Mouse (Mus musculus) midbrain, embryonic 12.5 days (tissue): ENCODE measurements around the gene Etnppl. TPM values are rescaled to one million over a fixed set of nuclear protein-coding genes. Genes with fewer than 3 reads are reported as not detected.

Experiments used
- ATAC-seq: fragments of 200-750 bp; cut with Nextera tagmentation; 2 replicates; pipeline ENCODE4 v1.8.0; 2017; ENCODE audit warnings: low read depth, moderate TSS enrichment, moderate library complexity; ENCODE audit not compliant: low FRiP score
- H3K27ac ChIP-seq: fragments of 300-500 bp; sonication (generic); replicated peaks from 2 replicates; pipeline ENCODE4 v1.5.1; 2016; ENCODE audit warnings: mild to moderate bottlenecking
- H3K27me3 ChIP-seq: fragments of 300-500 bp; sonication (generic); 2 replicates; pipeline ENCODE4 v1.6.1; 2016; ENCODE audit warnings: mild to moderate bottlenecking
- H3K36me3 ChIP-seq: fragments of 300-500 bp; sonication (generic); 2 replicates; pipeline ENCODE4 v1.6.1; 2016
- H3K4me1 ChIP-seq: fragments of 300-500 bp; sonication (generic); 2 replicates; pipeline ENCODE4 v1.6.1; 2016
- H3K4me2 ChIP-seq: fragments of 300-500 bp; sonication (generic); replicated peaks from 2 replicates; pipeline ENCODE4 v1.6.1; 2016; ENCODE audit warnings: mild to moderate bottlenecking, moderate library complexity
- H3K4me3 ChIP-seq: fragments of 300-500 bp; sonication (generic); 2 replicates; pipeline ENCODE4 v1.5.1; 2016; ENCODE audit warnings: mild to moderate bottlenecking
- H3K9ac ChIP-seq: fragments of 300-500 bp; sonication (generic); replicated peaks from 2 replicates; pipeline ENCODE4 v1.6.1; 2016; ENCODE audit warnings: mild to moderate bottlenecking, moderate library complexity
- H3K9me3 ChIP-seq: fragments of 300-500 bp; sonication (generic); 2 replicates; pipeline ENCODE4 v1.6.1; 2016; ENCODE audit warnings: mild to moderate bottlenecking
- WGBS: fragments of 180-500 bp; shearing (Covaris S2); methylation state at CpG from one replicate; pipeline ENCODE4 v1.1.7; 2016; 5-methylcytosine and 5-hydroxymethylcytosine counted together
- polyA plus RNA-seq: library from polyadenylated mRNA; unstranded; fragments of >200 nt; fragmentation: Nextera tagmentation; extraction: Ambion mirVana; gene quantifications from 2 replicates; pipeline ENCODE4 v1.2.1, GENCODE M21; 2016

The Etnppl gene
- polyA plus RNA-seq, 1 experiment from 2014 or later = 0.05 TPM

GRCm38 (mm10) chr3:130614444-130614843, 2.8 kb upstream of the Etnppl start:
- Histone ChIP-seq H3K9ac (no peak overlapping the region), H3K4me3 (no peak overlapping the region), H3K36me3 (no peaks in the 10 kb centered on the region), H3K4me1 (peaks cover 5% of the 10 kb centered on the region; the same call in 1 of the 2 replicates), H3K27ac (no peak overlapping the region), H3K4me2 (no peak overlapping the region), H3K9me3 (no peaks in the 10 kb centered on the region), H3K27me3 (0 out of 2 replicates have a peak, but pooled peaks cover 3% of the 10 kb centered on the region)
- WGBS = 91% methylated on average over 9 of the region's 9 CpGs
- ATAC-seq = no peak

- H3K27ac ChIP-seq = no peak overlapping the region
- H3K4me3 ChIP-seq = no peak overlapping the region
- H3K9ac ChIP-seq = no peak overlapping the region
- H3K36me3 ChIP-seq = no peaks in the 10 kb centered on the region
- no peak overlapping the region for H3K4me2 ChIP-seq
- ATAC-seq = no peak
- H3K9me3 ChIP-seq = no peaks in the 10 kb centered on the region
- 64% methylated on average over 8 of the region's 8 CpGs for WGBS
- peaks cover 5% of the 10 kb centered on the region; the same call in 1 of the 2 replicates for H3K4me1 ChIP-seq
- H3K27me3 ChIP-seq = 0 out of 2 replicates have a peak, but pooled peaks cover 3% of the 10 kb centered on the region
These were observed 1.6 kb upstream of the Etnppl start for GRCm38 (mm10) chr3:130615625-130616024.

GRCm38 (mm10) chr3:130620517-130621146, 3.4 kb downstream of the Etnppl start:
- no peak for ATAC-seq
- no peak overlapping the region for H3K4me3 ChIP-seq
- WGBS = 82% methylated on average over 12 of the region's 12 CpGs

DNA sequence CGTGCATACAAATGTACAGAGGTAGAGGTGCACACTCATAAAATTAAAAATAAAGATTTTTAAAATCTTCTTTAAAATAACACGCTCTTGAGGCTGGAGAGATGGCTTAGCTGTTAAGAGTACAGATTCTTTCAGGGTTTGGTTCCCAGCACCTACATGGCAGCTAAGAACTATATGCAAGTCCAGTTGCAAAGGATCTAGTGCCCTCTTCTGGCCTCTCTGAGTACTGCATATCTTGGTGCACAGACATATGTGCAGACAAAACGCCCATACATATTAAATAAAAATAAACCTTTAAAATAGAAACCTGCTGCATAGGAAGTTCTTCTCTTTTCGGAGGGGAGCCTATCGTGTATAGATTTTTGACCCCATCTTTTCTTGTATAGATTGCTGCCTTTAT, 11.1 kb downstream of the Etnppl start:
- 92% methylated on average over 5 of the region's 5 CpGs for WGBS

More at GRCm38 (mm10) chr3:130620517-130621146, 3.4 kb downstream of the Etnppl start:
- Histone ChIP-seq H3K27me3 (0 out of 2 replicates have a peak, but pooled peaks cover 3% of the 10 kb centered on the region), H3K4me1 (peaks cover 8% of the 10 kb centered on the region; the same call in 1 of the 2 replicates), H3K27ac (no peak overlapping the region), H3K9ac (no peak overlapping the region), H3K36me3 (no peaks in the 10 kb centered on the region), H3K9me3 (no peaks in the 10 kb centered on the region), H3K4me2 (no peak overlapping the region)

DNA sequence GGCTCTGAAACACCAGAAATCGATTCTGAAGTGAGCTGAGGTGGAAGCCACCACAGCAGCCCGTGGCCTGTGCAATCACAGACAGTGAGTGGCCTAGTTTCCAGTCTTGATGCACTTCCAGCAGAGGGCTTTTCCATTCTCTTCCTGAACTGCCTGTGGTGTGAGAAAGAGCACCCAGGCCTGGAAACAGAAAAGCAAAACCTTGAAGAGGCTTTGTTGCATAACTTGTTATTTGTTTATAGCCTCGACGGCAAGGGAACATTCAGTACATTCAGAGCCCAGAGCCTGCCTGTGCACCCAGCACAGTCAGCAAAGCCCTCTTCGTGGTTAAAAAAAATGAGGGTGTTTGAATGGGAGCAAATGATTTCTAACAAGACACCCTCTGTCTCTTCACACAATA, 16.6 kb downstream of the Etnppl start:
- WGBS = 82% methylated on average over 5 of the region's 5 CpGs
- Histone ChIP-seq H3K27ac (no peak overlapping the region), H3K9ac (no peak overlapping the region), H3K9me3 (no peaks in the 10 kb centered on the region), H3K4me3 (no peak overlapping the region), H3K27me3 (no peaks in the 10 kb centered on the region), H3K36me3 (no peaks in the 10 kb centered on the region), H3K4me2 (no peak overlapping the region), H3K4me1 (no peaks in the 10 kb centered on the region)
- no peak for ATAC-seq

More for the DNA sequence above, 11.1 kb downstream of the Etnppl start:
- no peak for ATAC-seq
- Histone ChIP-seq H3K27ac (no peak overlapping the region), H3K4me2 (no peak overlapping the region), H3K4me1 (no peaks in the 10 kb centered on the region), H3K4me3 (no peak overlapping the region), H3K9me3 (no peaks in the 10 kb centered on the region), H3K9ac (no peak overlapping the region), H3K36me3 (no peaks in the 10 kb centered on the region), H3K27me3 (no peaks in the 10 kb centered on the region)

GRCm38 (mm10) chr3:130646110-130646810, 29.0 kb downstream of the Etnppl start:
- no peak overlapping the region for H3K4me2 ChIP-seq
- no peak overlapping the region for H3K4me3 ChIP-seq
- H3K27me3 ChIP-seq = no peaks in the 10 kb centered on the region
- 76% methylated on average over 11 of the region's 11 CpGs for WGBS
- no peaks in the 10 kb centered on the region for H3K36me3 ChIP-seq
- no peaks in the 10 kb centered on the region for H3K4me1 ChIP-seq
- H3K27ac ChIP-seq = no peak overlapping the region
- no peaks in the 10 kb centered on the region for H3K9me3 ChIP-seq
- no peak for ATAC-seq
- H3K9ac ChIP-seq = no peak overlapping the region

- no peak overlapping the region for H3K27ac ChIP-seq
- no peaks in the 10 kb centered on the region for H3K27me3 ChIP-seq
- no peaks in the 10 kb centered on the region for H3K36me3 ChIP-seq
- H3K4me2 ChIP-seq = no peak overlapping the region
- H3K9me3 ChIP-seq = no peaks in the 10 kb centered on the region
- 64% methylated on average over 6 of the region's 6 CpGs for WGBS
- no peak for ATAC-seq
- no peak overlapping the region for H3K9ac ChIP-seq
- H3K4me3 ChIP-seq = no peak overlapping the region
- H3K4me1 ChIP-seq = no peaks in the 10 kb centered on the region
These were observed 32.3 kb downstream of the Etnppl start for GRCm38 (mm10) chr3:130649569-130649968.

DNA sequence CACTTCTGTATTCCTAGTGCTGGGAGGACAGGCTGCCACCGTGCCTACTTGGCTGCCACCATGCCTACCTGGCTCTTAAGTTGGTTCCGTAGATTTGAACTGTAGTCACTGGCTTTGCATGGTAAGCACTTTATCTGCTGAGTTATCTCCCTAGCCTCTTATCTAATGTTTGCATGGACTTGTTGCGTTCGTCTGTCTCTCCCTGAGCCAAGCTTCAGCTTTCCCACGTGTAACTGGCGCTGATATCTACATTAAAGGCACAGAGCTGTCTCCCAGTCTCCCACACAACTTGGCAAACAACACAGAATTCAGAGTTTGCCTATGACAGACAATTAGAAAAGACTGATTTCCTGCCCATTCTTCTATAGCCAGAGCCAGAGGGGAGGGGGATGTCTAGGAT, 43.4 kb downstream of the Etnppl start:
- 90% methylated on average over 6 of the region's 6 CpGs for WGBS

GRCm38 (mm10) chr3:130662496-130662895, 45.2 kb downstream of the Etnppl start:
- Histone ChIP-seq H3K27me3 (no peaks in the 10 kb centered on the region), H3K4me2 (no peak overlapping the region), H3K36me3 (no peaks in the 10 kb centered on the region), H3K4me1 (no peaks in the 10 kb centered on the region), H3K9me3 (no peaks in the 10 kb centered on the region), H3K9ac (no peak overlapping the region), H3K4me3 (no peak overlapping the region), H3K27ac (no peak overlapping the region)
- 87% methylated on average over 3 of the region's 3 CpGs for WGBS
- no peak for ATAC-seq

More for the DNA sequence above, 43.4 kb downstream of the Etnppl start:
- ATAC-seq = no peak
- H3K36me3 ChIP-seq = no peaks in the 10 kb centered on the region
- no peak overlapping the region for H3K9ac ChIP-seq
- H3K27ac ChIP-seq = no peak overlapping the region
- H3K9me3 ChIP-seq = no peaks in the 10 kb centered on the region
- H3K4me1 ChIP-seq = no peaks in the 10 kb centered on the region
- no peaks in the 10 kb centered on the region for H3K27me3 ChIP-seq
- no peak overlapping the region for H3K4me2 ChIP-seq
- H3K4me3 ChIP-seq = no peak overlapping the region

DNA sequence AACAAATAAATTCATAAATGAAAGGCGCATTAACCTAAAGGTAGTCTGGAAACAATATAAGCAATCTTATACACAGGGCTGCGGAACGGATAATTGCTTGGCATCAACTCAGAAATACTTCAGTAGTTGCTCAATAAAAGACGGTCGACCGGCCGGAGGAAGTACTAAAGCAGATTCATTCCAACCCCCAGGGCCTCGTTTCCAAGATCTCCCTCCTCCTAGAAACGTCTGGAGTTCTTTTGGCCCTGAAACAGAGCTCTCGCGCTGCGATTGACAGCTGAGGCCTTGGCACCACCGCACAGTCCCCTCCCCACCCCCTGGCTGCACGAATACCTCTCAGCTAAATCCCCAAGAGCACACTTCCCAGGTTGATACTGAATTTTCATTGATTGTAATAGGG, 54.0 kb downstream of the Etnppl start:
- Histone ChIP-seq H3K9me3 (no peaks in the 10 kb centered on the region), H3K9ac (no peak overlapping the region), H3K4me2 (no peak overlapping the region), H3K27ac (no peak overlapping the region), H3K4me1 (no peaks in the 10 kb centered on the region), H3K27me3 (no peaks in the 10 kb centered on the region), H3K4me3 (no peak overlapping the region), H3K36me3 (no peaks in the 10 kb centered on the region)
- no peak for ATAC-seq
- WGBS = 67% methylated on average over 14 of the region's 14 CpGs

- H3K4me1 ChIP-seq = no peaks in the 10 kb centered on the region
- WGBS = 93% methylated on average over 19 of the region's 19 CpGs
- ATAC-seq = no peak
These were observed 60.6 kb downstream of the Etnppl start for GRCm38 (mm10) chr3:130677671-130678460.

GRCm38 (mm10) chr3:130681226-130681625, 64.0 kb downstream of the Etnppl start:
- Histone ChIP-seq H3K4me2 (no peak overlapping the region), H3K4me1 (no peaks in the 10 kb centered on the region), H3K9me3 (no peaks in the 10 kb centered on the region), H3K4me3 (no peak overlapping the region), H3K36me3 (no peaks in the 10 kb centered on the region), H3K27me3 (0 out of 2 replicates have a peak, but pooled peaks cover 3% of the 10 kb centered on the region), H3K9ac (no peak overlapping the region), H3K27ac (no peak overlapping the region)
- WGBS = 95% methylated on average over 2 of the region's 2 CpGs
- ATAC-seq = no peak

More at GRCm38 (mm10) chr3:130677671-130678460, 60.6 kb downstream of the Etnppl start:
- H3K9me3 ChIP-seq = no peaks in the 10 kb centered on the region
- no peak overlapping the region for H3K4me2 ChIP-seq
- no peaks in the 10 kb centered on the region for H3K27me3 ChIP-seq
- no peak overlapping the region for H3K9ac ChIP-seq
- H3K27ac ChIP-seq = no peak overlapping the region
- H3K4me3 ChIP-seq = no peak overlapping the region
- no peaks in the 10 kb centered on the region for H3K36me3 ChIP-seq
